10 mouse cellular contexts compared by ENCODE assay signal in the genomic region with DNA sequence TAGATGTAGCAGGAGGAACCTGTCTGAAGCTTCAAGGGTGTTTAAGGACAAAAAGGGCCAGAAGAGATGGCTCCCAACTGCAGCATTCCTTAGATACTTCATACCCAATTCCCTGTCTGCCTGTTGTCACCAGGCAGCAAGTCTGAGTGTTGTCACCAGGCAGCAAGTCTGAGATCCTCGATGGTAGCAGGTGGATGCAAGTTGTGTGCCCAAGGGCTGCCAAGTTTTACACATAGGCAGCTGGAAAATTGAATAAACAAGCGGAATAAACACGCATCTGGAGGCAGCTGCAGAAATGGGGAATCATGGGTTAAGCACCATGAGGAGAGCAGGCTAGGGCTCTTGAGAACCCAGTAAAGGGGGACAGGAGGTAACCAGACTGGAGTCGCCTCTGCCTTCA.
"Had no signal": no experiment of that assay in that cellular context is flagged by ENCODE, and none has a peak within 500 bp of the region (broad histone marks: within the 10 kb centered on the region; RNA-seq: fewer than 3 reads in every experiment).

No protein-coding gene starts in this region.

- H3K36me3 ChIP-seq: limb, embryonic 15.5 days; midbrain, embryonic 10.5 days; neural tube, embryonic 15.5 days had no signal

- H3K4me1 ChIP-seq: midbrain, embryonic 10.5 days; neural tube, embryonic 15.5 days had no signal

- DNase-seq: midbrain, embryonic 14.5 days; right cerebral cortex, adult 18-20 months; thymus, postnatal 4 days had no signal

- H3K9me3 ChIP-seq: limb, embryonic 15.5 days; liver, embryonic 12.5 days; midbrain, embryonic 10.5 days; neural tube, embryonic 15.5 days had no signal

- H3K27ac ChIP-seq: limb, embryonic 15.5 days; liver, embryonic 12.5 days; neural tube, embryonic 15.5 days; stomach, postnatal 0 days had no signal

- H3K27me3 ChIP-seq: limb, embryonic 15.5 days; liver, embryonic 12.5 days; neural tube, embryonic 15.5 days had no signal

- H3K4me3 ChIP-seq: limb, embryonic 15.5 days; liver, embryonic 12.5 days; midbrain, embryonic 10.5 days; myocyte; neural tube, embryonic 15.5 days had no signal

- ATAC-seq: intestine, embryonic 16.5 days; liver, embryonic 12.5 days had no signal

- H3K4me2 ChIP-seq: limb, embryonic 15.5 days; liver, embryonic 12.5 days; neural tube, embryonic 15.5 days had no signal

- H3K9ac ChIP-seq: limb, embryonic 15.5 days; liver, embryonic 12.5 days; neural tube, embryonic 15.5 days had no signal
